20 mouse cellular contexts compared by ENCODE assay signal in the genomic region with DNA sequence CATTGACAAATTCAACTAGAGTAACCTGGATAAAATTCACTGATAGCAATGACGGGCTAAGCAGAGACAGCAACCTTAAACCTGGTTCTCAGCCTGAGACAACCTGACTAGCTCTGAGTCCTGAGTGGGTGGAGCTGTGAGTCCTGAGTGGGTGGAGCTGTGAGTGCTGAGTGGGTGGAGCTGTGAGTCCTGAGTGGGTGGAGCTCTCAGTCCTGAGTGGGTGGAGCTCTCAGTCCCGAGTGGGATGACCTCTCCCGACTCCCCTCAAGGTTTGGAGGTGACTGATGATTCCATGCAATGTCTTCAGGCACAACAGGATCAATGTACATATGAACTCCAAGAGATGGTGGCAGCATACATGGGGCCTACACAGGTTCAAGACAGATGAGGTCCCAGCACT. TPM values are rescaled to one million over a fixed set of nuclear protein-coding genes. Genes with fewer than 3 reads are reported as not detected.
DNase-seq lines count a peak whose midpoint lies in the region; ATAC-seq and TF ChIP-seq lines count a peak whose summit lies in the region.
"Had no signal": no experiment of that assay in that cellular context is flagged by ENCODE, and none has a peak within 500 bp of the region (broad histone marks: within the 10 kb centered on the region; RNA-seq: fewer than 3 reads in every experiment).

No protein-coding gene starts in this region.

- no peak for TF ChIP-seq EP300 in liver, postnatal 0 days (IDR thresholded peaks at IDR 0.05; ENCODE audit: low read depth)

- peaks cover 8% of the 10 kb centered on the region; the same call in 1 of the 2 replicates for H3K36me3 ChIP-seq in liver, postnatal 0 days (replicated peaks; ENCODE audit: insufficient read depth, low read length)
- no peaks in the 10 kb centered on the region for H3K36me3 ChIP-seq in midbrain, embryonic 15.5 days (replicated peaks)
- H3K36me3 ChIP-seq: hindbrain, embryonic 12.5 days had no signal

- no peak overlapping the region for H3K4me3 ChIP-seq in liver, postnatal 0 days (ENCODE audit: low read depth, low read length)
- H3K4me3 ChIP-seq in midbrain, embryonic 15.5 days: no peak overlapping the region
- H3K4me3 ChIP-seq: embryonic facial prominence, embryonic 10.5 days; forebrain, embryonic 13.5 days; hindbrain, embryonic 12.5 days had no signal

- DNase-seq in heart, adult 11 months: peak; percentile 83
- no peak for DNase-seq in heart, adult 9 months (ENCODE audit: low spot score in 2 of 2)
- DNase-seq in ES-CJ7 (ENCODE audit: low read depth, low spot score) (peak; percentile 67), liver (peak; percentile 72)
- peak; percentile 46 for DNase-seq in liver, postnatal 0 days
- DNase-seq in lung, adult 18-20 months: no peak
- DNase-seq in thymus, postnatal 25 days: no peak
- DNase-seq: cerebellum, adult 8-10 months; gastrocnemius, postnatal 25 days; kidney, adult 2 months; kidney, postnatal 25 days; lung, postnatal 14 days; midbrain, embryonic 14.5 days; right cerebral cortex, postnatal 25 days; thymus, postnatal 36 days had no signal

- no peaks in the 10 kb centered on the region for H3K27me3 ChIP-seq in liver, postnatal 0 days (ENCODE audit: insufficient read depth, low read length)
- H3K27me3 ChIP-seq in midbrain, embryonic 15.5 days (replicated peaks): no peaks in the 10 kb centered on the region
- H3K27me3 ChIP-seq: forebrain, embryonic 13.5 days; hindbrain, embryonic 12.5 days had no signal

- 66% methylated on average over 3 of the region's 3 CpGs for WGBS in liver, postnatal 0 days (ENCODE audit: insufficient replicate concordance)
- WGBS in midbrain, embryonic 15.5 days: 95% methylated on average over 3 of the region's 3 CpGs

- H3K4me2 ChIP-seq in liver, postnatal 0 days (ENCODE audit: low read depth, low read length): no peak overlapping the region
- no peak overlapping the region for H3K4me2 ChIP-seq in midbrain, embryonic 15.5 days
- H3K4me2 ChIP-seq: forebrain, embryonic 13.5 days; hindbrain, embryonic 12.5 days had no signal

- peak; percentile 46; the same call in 1 of the 2 replicates for ATAC-seq in liver, postnatal 0 days
- no peak for ATAC-seq in midbrain, embryonic 15.5 days (replicated peaks)
- ATAC-seq: forebrain, embryonic 13.5 days; inflammation-experienced regulatory T-cells, adult 6 months had no signal

- H3K9me3 ChIP-seq in liver, postnatal 0 days (ENCODE audit: low read length): no peaks in the 10 kb centered on the region
- no peaks in the 10 kb centered on the region for H3K9me3 ChIP-seq in midbrain, embryonic 15.5 days
- H3K9me3 ChIP-seq: embryonic facial prominence, embryonic 10.5 days; forebrain, embryonic 13.5 days; hindbrain, embryonic 12.5 days had no signal

- H3K4me1 ChIP-seq in liver, postnatal 0 days (ENCODE audit: insufficient read depth): peaks cover 6% of the 10 kb centered on the region; the same call in 1 of the 2 replicates
- no peaks in the 10 kb centered on the region for H3K4me1 ChIP-seq in midbrain, embryonic 15.5 days
- H3K4me1 ChIP-seq: embryonic facial prominence, embryonic 10.5 days; forebrain, embryonic 13.5 days; hindbrain, embryonic 12.5 days had no signal

- no peak overlapping the region for H3K27ac ChIP-seq in liver, postnatal 0 days (ENCODE audit: low read depth)
- H3K27ac ChIP-seq in midbrain, embryonic 15.5 days: no peak overlapping the region
- H3K27ac ChIP-seq: embryonic facial prominence, embryonic 10.5 days; forebrain, embryonic 13.5 days; hindbrain, embryonic 12.5 days had no signal

- H3K9ac ChIP-seq in liver, postnatal 0 days (replicated peaks): no peak overlapping the region
- H3K9ac ChIP-seq in midbrain, embryonic 15.5 days: no peak overlapping the region
- H3K9ac ChIP-seq: forebrain, embryonic 13.5 days; hindbrain, embryonic 12.5 days had no signal

- no peak for TF ChIP-seq CTCF in liver, postnatal 0 days (IDR thresholded peaks at IDR 0.05; ENCODE audit: low read depth)

RNA-seq across cellular contexts. Expression of a gene that starts 21.2 kb away (rescaled TPM):
- polyA plus RNA-seq in liver, postnatal 0 days (2015; fragmentation: Nextera tagmentation; extraction: Ambion mirVana): 6.2 and 6.6 TPM in 2 replicates
- polyA plus RNA-seq in midbrain, embryonic 15.5 days (2015; fragmentation: Nextera tagmentation; extraction: Ambion mirVana): 4.9 and 5.0 TPM in 2 replicates

RNA-seq across cellular contexts. Expression of a gene that starts 21.6 kb away (rescaled TPM):
- 3.1 and 4.3 TPM in 2 replicates for polyA plus RNA-seq in liver, postnatal 0 days (2015; fragmentation: Nextera tagmentation; extraction: Ambion mirVana)
- 41.0 and 42.1 TPM in 2 replicates for polyA plus RNA-seq in midbrain, embryonic 15.5 days (2015; fragmentation: Nextera tagmentation; extraction: Ambion mirVana)

RNA-seq across cellular contexts. Expression of a gene that starts 32.1 kb away (rescaled TPM):
- polyA plus RNA-seq in liver, postnatal 0 days (2015; fragmentation: Nextera tagmentation; extraction: Ambion mirVana): 10.2 and 11.8 TPM in 2 replicates
- polyA plus RNA-seq in midbrain, embryonic 15.5 days (2015; fragmentation: Nextera tagmentation; extraction: Ambion mirVana): 17.5 and 17.9 TPM in 2 replicates

RNA-seq across cellular contexts. Expression of a gene that starts 56.6 kb away (rescaled TPM):
- polyA plus RNA-seq in liver, postnatal 0 days (2015; fragmentation: Nextera tagmentation; extraction: Ambion mirVana): 0.87 and 1.4 TPM in 2 replicates
- polyA plus RNA-seq in midbrain, embryonic 15.5 days (2015; fragmentation: Nextera tagmentation; extraction: Ambion mirVana): 9.5 and 9.7 TPM in 2 replicates

Comparison
In these comparisons a context has a peak if more than half of its experiments do, and no peak if none do; other contexts are left out.
1. DNase-seq: peak in heart, adult 11 months (single experiment), ES-CJ7 (single experiment), liver (single experiment) and liver, postnatal 0 days (single experiment); none in heart, adult 9 months (0 of 2), lung, adult 18-20 months (0 of 2) and thymus, postnatal 25 days (single experiment).